Mouse (Mus musculus) adrenal gland (tissue): ENCODE measurements around the gene Rnft1.
"Not testable (repeated sequence)": the region's sequence is repeated elsewhere in the genome, so short reads cannot be mapped to it uniquely, and the experiment has no call there.

Source experiments
- intact Hi-C: fragments of 180-260 bp; cut with DNase I; formaldehyde crosslinking; loops from one replicate; pipeline ENCODE4 v1.15.1; 2025

Rnft1 gene

GRCm38 (mm10) chr11:86517229-86517628, 32.8 kb downstream of the Rnft1 start:
- intact Hi-C loops = no loop called here

- intact Hi-C loops = no loop called here
Measured at GRCm38 (mm10) chr11:86519751-86520150, 35.3 kb downstream of the Rnft1 start.

- intact Hi-C loops = no loop called here
Measured at GRCm38 (mm10) chr11:86527528-86527927, 43.1 kb downstream of the Rnft1 start.

- intact Hi-C loops = no loop called here
Measured at GRCm38 (mm10) chr11:86532834-86533233, 48.4 kb downstream of the Rnft1 start.

- intact Hi-C loops = not testable (repeated sequence)
Measured at GRCm38 (mm10) chr11:86533302-86533701, 48.8 kb downstream of the Rnft1 start.

- intact Hi-C loops = no loop called here
Measured at GRCm38 (mm10) chr11:86534201-86534910, 49.9 kb downstream of the Rnft1 start.

GRCm38 (mm10) chr11:86538786-86539185, 54.3 kb downstream of the Rnft1 start:
- intact Hi-C loops = no loop called here

GRCm38 (mm10) chr11:86539716-86540475, 55.4 kb downstream of the Rnft1 start:
- intact Hi-C loops = no loop called here

GRCm38 (mm10) chr11:86540476-86540845, 56.0 kb downstream of the Rnft1 start:
- intact Hi-C loops = no loop called here

GRCm38 (mm10) chr11:86542851-86543250, 58.4 kb downstream of the Rnft1 start:
- intact Hi-C loops = no loop called here

GRCm38 (mm10) chr11:86543960-86544638, 59.6 kb downstream of the Rnft1 start:
- intact Hi-C loops = no loop called here

GRCm38 (mm10) chr11:86544639-86545299, 60.3 kb downstream of the Rnft1 start, which contains the start of the genes Rps6kb1 and Tubd1:
TSS of gene Rps6kb1 (minus strand) at chr11:86544805.
TSS of gene Tubd1 (plus strand) at chr11:86544991.
- intact Hi-C loops = no loop called here

- intact Hi-C loops = no loop called here
Measured at GRCm38 (mm10) chr11:86545556-86545955, 61.1 kb downstream of the Rnft1 start.

GRCm38 (mm10) chr11:86547412-86547811, 63.0 kb downstream of the Rnft1 start:
- intact Hi-C loops = no loop called here
